Mouse (Mus musculus): ENCODE results near the gene Stpg4. TPM values are rescaled to one million over a fixed set of nuclear protein-coding genes. Genes with fewer than 3 reads are reported as not detected.

The Stpg4 gene
- total RNA-seq (2021) = not detected

DNA sequence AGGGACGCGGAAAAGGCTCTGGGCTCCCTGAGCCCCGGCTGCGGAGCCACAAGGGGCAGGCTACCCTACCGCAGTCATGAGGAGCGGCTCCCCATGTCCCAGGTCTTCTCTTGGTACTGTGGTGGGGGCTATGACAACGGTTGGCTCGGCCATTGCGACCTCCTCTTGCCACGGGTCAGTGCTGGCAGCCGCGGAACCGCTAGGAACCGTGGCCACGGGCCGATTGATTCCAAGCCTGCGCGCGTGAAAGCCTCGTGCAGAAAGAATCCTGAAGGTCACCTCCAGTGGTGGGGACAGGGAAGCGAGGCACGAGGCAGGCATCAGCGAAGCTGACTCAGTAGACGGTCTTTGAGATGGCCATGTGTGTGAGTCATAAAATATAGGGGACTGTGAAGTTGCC is at the start of gene Stpg4:
TSS of gene Stpg4 (minus strand) at position 231 of the 400 bp plus-strand sequence.
- intact Hi-C loops (cut with DNase I) = no loop called here
- DNase-seq (ENCODE audit: low spot score) = no peak

DNA sequence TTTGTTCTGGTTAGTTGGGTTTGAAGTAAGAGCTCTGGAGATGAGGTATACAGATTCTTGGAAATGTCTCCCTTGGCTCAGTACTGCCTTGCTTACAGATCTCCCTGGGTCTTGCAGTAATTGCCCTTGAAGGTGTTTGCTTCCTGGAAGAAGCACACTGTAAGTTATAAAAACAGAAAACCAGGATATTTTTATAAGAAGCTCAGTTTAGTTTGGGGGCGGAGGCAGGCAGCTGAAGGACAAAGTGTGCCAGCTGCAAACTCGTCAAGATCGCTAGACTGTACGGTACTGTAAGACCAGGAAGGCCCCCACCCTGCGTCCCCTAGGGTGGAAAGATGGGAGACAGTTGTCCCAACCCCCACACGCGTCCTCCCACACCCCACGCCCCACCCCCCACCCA is 47.8 kb upstream of the Stpg4 start:
- intact Hi-C loops (cut with DNase I) = no loop called here
- DNase-seq (ENCODE audit: low spot score) = no peak

DNA sequence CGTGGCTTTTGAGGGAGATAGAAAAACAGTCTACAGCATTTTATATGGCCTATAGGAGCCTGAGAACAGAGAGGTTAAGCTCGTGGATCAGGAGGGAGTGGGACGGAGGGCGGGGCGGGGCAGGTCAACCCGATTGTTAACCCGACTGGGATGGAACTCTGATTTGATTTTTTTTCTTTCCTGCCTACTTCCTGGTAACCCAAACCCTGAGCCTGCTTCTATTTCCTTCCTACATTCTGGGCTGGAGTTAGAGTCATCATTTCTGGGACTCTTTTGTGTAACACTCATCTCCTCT is 46.9 kb upstream of the Stpg4 start:
- intact Hi-C loops (cut with DNase I) = no loop called here
- no peak for DNase-seq (ENCODE audit: low spot score)

DNA sequence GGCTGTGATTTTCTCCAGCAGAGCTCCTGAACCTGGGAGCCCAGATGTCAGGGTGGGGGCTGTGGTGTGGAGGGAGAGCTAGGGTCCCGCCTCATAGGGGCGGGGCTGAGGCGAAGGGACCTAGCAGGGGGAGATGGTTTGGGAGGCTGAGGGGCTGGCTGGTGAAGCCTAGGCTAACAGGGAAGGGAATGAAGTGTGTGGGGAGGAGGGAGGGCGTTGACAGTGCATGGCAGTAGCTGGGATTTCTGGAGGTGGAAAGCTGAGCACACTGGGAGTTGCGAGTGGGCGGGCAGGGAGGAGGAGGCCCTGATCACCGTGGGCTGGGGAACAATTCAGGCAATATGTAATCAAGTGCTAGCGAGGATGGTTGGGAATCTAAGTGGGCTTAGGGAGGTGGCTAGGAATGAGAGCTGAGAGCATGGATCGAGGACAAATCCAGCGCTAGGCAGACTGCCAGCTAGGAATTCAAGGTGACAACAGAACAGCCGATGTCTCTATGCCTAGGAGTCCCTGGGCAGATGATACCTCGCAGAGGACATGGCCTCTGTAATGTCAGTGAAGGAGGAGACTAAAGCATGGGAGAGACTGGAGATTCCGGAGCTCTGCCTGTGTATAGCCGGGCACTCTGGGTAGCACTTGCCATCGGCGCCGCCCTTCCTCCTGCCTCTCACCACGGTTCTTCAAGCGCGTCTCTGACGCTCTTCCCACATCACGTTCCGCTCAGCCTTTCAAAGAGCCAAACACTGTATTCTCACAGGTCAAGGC is 46.4 kb upstream of the Stpg4 start:
- no peak for DNase-seq (ENCODE audit: low spot score)
- intact Hi-C loops (cut with DNase I) = no loop called here

DNA sequence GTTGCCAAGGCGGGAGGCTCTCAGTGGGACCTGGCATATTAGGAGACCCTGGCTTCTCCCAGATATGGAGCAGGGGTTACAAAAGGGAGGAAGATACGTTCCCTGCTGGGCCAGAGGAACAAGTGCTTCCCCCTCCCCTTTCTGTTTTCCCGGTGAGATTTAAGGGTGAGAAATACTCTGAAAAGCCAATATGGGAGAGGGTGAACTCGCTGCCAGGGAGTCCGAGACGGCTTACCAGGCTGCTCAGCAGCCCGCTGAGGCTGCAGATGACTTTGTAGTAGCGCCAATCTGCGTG is 45.8 kb upstream of the Stpg4 start:
- intact Hi-C loops (cut with DNase I) = no loop called here
- no peak for DNase-seq (ENCODE audit: low spot score)

DNA sequence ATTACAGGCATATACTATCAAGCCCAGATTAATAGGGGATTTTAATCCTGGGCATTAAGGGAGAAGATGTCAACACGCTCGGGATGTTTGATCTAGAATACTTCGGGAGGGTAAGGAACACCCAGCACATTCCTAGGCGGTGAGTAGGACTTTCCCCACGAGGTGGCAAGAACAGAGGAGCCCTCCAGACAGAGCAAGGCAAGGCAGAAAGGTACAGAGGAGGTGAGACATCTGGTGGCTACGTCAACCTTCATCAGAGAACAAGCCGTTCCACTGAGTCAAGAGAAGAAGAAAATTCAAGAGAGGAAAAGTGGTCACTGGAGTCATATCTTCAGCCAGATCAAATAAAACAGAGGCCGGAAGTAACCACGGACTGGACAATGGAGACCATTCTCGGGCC is 45.3 kb upstream of the Stpg4 start:
- intact Hi-C loops (cut with DNase I) = no loop called here
- DNase-seq (ENCODE audit: low spot score) = no peak

DNA sequence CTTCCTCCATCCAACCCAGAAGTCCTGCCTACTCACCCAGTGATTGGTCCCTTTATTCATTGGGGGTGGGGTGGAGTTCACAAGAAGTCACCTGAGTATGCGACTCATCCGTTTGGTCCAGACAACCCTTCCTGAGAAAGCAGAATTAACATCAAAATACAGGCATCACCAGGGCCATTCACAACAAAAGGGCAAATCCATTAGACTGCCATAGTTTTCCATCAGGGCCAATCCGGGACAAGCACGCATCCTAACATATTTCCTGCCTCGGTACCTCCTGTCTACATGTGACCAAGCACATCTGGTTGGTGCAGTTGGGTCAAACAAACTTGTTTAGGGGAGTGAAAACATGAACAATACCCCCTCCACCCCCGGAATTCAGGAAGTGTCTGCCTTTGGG is 44.1 kb upstream of the Stpg4 start:
- intact Hi-C loops (cut with DNase I) = no loop called here
- no peak for DNase-seq (ENCODE audit: low spot score)

DNA sequence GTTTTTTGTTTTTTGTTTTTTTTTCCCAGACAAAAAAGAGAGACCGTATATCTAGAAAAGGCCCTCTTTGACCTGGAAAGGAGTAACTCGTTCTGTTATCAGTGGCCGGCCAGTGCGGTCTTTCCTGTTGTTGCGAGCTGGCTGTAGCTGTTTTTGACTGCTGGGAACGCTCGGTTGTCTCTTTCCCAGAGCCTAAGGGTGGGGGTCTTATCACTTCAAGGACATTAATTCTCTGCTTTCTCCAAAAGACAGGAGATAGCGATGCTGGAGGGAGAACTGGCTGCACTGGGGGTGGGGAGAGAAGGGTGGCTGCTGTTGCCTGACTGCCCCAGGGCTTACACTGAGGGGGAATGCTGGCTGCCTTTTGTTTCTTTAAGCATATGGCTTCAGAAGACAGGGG is 43.3 kb upstream of the Stpg4 start:
- intact Hi-C loops (cut with DNase I) = no loop called here
- DNase-seq (ENCODE audit: low spot score) = no peak

DNA sequence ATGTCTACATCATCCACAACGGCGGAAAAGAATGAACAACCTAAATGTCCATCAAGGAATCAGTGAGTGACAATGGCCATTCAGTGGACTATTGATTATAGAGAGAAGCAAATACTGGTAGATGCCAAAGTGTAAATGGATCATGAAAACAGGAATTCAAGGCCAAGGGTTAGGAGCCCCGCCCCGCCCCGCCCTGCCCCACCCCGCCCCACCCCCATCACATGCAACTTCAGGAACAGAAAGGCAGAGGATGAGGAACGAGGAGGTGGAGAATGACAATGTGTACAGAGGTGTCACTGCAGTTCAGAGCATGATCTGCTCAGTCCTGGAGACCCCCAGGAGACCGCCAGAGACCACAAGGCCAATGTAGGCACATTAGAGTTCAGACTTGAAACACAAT is 42.7 kb upstream of the Stpg4 start:
- DNase-seq (ENCODE audit: low spot score) = no peak
- intact Hi-C loops (cut with DNase I) = no loop called here

DNA sequence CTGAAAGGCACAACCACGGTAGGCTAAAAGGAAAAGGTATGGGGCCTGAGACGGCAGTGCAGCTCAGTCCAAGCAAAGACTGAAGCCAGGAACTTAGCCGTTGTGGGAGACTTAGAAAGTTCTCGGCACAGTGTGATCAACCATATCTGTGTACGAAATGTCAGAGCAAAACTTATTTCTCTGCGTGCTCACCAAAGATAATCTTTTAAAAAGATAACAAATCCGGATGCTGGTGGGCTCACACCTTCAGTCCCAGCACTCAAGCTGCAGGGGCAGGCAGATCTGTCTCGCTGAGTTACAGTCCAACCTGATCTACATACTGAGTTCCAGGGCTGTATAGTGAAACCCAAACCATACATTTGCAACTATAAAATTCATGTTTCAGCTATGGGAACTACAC is 41.9 kb upstream of the Stpg4 start:
- DNase-seq (ENCODE audit: low spot score) = no peak
- intact Hi-C loops (cut with DNase I) = no loop called here

DNA sequence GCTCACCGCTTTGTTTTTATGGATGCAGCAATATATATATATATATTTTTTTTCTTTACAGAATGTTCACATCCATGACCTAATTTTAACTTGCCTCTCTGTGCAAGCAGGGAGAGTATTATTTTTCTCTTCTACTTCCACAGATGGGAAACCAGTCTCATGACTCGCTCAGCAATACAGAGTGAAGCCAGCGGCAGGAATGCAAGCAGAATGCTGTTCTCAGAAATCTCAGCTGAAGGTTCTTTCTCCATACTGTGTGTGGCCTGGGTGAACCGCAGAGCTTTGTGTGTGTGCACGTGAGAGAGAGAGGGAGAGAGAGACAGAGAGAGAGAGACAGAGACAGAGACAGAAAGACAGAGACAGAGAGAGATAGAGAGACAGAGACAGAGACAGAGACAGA is 41.1 kb upstream of the Stpg4 start:
- DNase-seq (ENCODE audit: low spot score) = no peak
- intact Hi-C loops (cut with DNase I) = no loop called here

DNA sequence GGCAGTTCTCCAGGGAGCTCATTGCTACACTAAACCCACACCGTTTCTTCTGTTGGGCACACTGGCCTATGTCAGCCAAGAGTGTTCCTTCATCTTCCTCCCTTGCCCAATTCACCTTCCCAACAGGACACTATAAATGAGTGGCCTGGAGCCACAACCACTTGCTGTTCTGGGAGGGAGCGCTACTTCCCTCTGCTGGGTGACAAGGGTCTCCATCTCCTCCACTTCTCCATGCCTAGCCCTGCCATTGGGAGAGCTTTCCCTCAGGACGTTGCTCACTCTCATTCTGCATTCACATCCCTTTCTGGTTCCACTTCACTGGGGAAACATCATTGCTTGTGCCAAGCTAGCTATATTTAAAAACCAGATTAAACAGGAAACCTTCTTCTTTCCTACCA is 34.0 kb upstream of the Stpg4 start:
- no peak for DNase-seq (ENCODE audit: low spot score)
- intact Hi-C loops (cut with DNase I) = no loop called here

DNA sequence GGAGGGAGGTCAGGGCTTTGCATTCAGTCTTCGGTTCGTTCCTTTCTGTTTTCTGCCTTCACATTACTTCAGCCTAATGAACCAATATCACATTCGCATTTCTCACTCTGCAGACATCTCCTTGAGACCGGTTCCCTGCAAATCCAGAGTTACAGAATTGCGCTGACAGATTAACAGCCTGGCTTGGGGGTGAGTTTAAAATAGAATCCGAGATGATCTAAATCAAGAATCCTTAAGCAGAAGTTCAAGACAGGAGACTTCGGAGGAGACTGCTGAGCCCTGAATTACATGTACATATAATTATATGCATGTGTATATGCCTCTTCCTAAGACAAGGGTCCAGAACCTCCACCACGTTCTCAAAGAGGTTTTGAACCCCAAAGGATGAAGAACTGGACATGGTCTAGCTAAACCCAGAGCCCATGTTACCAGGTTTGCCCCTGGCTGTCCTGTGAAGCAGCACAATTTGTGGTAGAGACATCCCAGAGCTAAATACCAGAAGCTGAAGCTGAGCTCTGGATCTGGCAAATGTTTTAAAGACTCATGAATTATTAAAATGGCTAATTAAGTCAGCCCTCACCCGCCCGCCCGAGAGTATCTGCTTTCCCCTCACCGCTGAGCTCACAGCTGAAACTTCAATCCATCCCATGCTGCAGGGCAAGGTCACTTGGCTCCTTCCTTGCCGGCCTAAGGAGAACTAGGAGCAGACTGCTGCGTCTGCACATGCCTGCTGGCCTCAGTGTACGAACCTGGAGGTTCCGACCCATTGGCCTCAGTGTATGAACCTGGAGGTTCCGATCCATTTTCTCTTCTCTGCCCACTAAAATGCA is 33.3 kb upstream of the Stpg4 start:
- intact Hi-C loops (cut with DNase I) = no loop called here
- no peak for DNase-seq (ENCODE audit: low spot score)

DNA sequence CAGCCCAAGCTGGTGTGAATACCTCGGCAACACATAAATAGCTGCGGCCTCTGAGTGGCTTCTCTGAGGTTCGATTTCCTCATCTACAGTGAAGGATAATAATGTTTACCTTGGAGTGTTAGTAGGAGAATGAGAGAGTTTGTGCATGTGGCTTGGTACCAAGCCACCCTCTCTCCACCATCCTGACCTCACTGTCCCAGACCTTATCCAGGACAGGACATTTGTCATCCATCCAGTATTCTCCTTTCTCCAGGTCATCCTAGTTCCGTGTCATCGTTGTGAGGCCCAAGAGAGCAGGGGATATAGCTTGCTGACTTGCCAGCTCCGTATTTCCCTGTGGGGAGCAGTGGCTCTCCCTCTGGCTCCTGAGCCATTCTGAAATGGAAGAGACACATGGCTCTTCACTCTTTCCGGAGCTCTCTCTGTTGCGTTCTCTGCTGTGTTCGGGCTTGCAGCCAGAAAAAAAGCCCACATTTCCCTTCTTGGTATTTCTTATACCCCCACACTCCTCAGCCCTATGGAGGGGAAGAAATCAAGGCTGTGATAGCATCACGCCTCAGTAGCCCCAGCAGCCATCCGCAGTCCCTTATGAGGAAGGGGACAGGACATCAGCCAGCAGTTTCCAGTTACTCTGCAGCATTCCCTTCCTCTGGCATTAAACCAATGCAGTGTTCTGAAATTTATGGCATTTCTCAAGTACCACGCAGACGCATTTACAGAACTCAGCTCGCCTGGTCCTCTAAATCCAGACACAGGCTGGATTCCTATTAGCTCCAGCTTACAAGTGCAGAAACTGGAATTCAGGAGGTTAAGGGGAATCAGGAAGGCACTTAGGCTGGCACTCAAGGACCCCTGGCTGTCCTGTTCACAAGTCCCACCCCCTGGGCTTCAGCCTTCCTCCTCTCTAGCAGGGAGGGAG is 32.5 kb upstream of the Stpg4 start:
- DNase-seq (ENCODE audit: low spot score) = no peak
- intact Hi-C loops (cut with DNase I) = no loop called here

DNA sequence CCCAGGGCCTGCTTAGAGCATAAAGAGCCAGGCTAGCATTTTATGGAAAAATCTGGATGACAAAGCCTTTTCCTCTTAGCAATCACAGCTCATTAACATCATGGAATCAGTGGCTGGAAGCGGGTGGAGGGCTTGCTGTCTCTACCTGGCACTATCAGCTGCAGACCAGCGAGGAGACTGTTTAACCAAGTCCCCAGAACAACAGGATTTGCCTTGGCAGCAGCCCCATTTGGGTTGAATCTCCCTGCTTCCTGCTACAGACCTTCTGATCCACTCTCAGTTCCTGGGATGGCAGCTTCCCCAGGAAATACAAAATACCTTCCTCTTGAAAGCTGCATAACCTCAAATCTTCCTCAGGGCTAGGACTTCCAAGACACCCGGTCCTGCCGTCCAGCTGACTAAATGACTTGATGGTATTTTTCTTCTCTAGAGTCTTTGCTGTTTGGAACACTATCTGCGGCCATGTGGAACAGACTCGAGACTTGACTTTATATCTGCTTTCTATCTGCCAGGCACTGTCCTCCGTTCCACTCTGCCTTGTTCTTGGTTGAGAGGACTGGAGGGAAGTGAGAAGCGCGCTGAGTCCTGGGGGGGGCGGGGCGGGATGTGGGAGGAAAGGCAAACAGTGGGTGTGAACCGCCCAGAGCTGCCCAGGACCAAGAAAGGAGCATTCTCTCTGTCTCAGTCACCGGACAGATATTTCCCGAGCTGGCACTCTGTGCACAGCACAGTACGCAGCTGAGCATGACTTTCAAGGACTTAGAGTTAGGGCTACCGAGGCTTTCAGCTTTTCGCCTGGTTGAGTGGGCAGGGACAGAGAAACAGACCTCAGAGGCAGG is 31.6 kb upstream of the Stpg4 start:
- DNase-seq (ENCODE audit: low spot score) = peak; percentile 16
- intact Hi-C loops (cut with DNase I) = no loop called here

DNA sequence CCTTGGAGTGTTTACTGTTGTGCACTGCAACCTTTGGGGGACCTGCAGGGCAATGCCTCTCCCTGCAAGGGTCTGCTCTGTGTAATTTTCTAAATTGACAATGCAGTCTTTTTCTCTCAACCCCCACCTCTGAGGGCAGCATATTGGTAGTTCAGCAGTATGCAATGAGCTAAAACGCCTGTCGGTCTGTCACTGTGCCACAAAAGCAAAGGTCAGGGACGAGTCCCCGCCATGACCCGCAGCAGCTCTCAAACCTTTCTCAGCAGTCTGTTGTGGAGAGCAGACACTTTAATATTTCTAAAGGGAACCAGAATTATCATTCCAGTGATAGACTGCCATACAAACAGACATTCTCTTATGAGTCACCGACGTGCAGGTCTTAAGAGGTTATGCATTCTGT is 30.4 kb upstream of the Stpg4 start:
- no peak for DNase-seq (ENCODE audit: low spot score)
- intact Hi-C loops (cut with DNase I) = no loop called here

DNA sequence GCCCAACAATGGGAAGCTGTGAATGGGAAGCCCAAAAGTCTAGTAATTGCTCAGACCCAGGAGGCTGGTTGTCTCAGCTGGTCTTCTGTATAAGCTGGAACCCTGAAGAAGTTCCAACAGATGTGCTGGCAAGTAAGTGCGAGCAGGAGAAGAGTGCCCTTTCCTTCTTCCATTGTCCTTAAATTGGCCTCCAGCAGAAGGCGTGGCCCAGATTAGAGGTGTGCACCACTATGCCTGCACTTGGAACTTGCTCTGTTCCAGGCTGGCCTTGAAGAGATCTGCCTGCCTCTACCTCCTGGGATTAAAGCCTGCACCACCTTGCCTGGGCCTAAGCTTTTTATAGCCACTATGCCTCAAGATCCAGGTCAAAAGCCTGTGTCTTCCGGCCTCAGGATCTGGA is 26.6 kb upstream of the Stpg4 start:
- DNase-seq (ENCODE audit: low spot score) = no peak
- intact Hi-C loops (cut with DNase I) = no loop called here

DNA sequence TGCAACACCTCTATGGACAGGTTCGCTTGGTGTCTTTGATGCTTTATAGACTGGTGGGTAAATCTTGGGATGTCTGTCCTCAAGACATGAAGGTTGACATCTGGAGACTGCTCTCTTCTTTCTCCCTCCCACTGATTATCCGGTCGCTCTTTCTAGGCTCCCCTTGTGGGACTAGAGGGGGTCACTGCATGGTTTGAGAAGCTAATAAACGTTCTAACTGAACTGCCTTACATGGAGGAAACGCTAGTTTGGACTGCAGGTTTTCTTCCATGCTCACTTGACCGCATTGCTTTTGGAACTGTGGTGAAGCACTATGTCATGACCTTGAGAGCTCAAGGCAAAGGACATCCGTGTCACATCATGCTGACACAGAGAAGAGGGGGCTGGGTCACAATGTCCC is 25.8 kb upstream of the Stpg4 start:
- no peak for DNase-seq (ENCODE audit: low spot score)
- intact Hi-C loops (cut with DNase I) = no loop called here

DNA sequence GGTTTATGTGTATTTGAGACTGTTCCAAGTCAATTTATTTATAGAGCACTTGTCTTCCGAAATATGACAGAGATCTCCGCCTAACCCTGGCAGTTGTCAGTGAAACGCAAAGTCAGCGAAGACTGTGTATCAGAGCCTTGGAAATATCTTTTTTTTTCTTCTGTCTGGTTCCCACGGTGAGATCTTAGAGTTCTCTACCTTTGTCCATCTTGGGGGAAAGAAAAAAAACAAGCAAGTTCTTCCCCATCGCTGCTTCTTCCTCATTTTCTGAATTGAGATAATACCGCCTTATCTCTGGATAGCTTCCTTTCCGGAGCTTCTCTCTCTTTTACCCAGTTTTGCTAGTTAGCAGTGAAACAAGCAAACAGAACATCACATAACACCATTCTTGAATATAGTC is 21.3 kb upstream of the Stpg4 start:
- no peak for DNase-seq (ENCODE audit: low spot score)
- intact Hi-C loops (cut with DNase I) = loop anchor here (5.0 kb wide), 2 partner anchors 57 to 123 kb away; no protein-coding TSS in a partner anchor

DNA sequence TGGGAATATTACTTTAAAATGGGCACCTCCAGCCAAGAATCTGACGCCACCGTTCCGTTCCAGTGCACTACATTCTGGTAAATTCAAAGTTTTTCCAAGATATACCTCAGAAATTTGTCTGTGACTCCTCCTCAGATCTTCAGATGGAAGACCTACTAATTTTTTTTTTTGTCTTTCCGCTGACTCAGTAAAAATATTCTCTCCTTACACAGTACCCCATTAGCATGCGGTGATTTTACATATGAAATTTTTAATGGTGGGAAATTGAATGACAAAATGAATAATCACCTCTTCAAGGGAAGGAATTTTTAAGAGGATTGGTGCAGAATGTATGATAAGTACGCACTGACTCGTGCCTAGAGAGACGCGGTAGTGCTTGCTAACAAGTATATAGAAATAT is 20.8 kb upstream of the Stpg4 start:
- no peak for DNase-seq (ENCODE audit: low spot score)
- intact Hi-C loops (cut with DNase I) = loop anchor here (5.0 kb wide), 2 partner anchors 56 to 124 kb away; no protein-coding TSS in a partner anchor

Measured in heart, postnatal 25 days (tissue).